Mouse (Mus musculus) spleen, postnatal 36 days (tissue): Measurements from ENCODE around the gene Dctn3.
"Not testable (repeated sequence)": the region's sequence is repeated elsewhere in the genome, so short reads cannot be mapped to it uniquely, and the experiment has no call there.

ENCODE experiments used
- DNase-seq, 2 experiments: peaks; one replicate each; pipeline ENCODE4 v3.0.0; 2022; ENCODE audit warnings: low spot score in 2 of 2, mixed read lengths in 1 of 2

Gene Dctn3

DNA sequence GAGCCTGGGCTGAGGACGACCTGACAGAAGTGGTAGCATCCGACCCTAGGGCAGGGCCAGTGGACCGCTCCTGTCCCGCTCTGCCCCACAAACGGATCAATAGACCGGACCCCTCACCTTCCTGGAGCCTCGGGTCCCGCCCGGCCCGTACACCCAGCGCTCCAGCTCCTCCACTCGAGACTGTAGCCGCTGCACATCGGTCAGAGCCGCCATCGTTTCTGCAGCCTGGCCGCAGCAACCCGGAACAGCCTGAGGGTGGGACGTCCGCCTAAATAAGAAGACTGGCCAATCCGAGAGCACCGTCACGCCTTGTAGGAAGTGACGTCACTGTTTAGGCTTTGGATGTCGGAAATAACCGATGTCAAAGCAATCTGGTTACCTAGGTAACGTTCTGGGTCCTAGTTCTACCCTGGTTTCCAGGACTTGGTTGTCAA is at the start of gene Dctn3:
Gene Dctn3, minus strand, starts transcription at position 253 of the 434 bp plus-strand sequence.
- DNase-seq: peak; percentile 88 to 91

DNA sequence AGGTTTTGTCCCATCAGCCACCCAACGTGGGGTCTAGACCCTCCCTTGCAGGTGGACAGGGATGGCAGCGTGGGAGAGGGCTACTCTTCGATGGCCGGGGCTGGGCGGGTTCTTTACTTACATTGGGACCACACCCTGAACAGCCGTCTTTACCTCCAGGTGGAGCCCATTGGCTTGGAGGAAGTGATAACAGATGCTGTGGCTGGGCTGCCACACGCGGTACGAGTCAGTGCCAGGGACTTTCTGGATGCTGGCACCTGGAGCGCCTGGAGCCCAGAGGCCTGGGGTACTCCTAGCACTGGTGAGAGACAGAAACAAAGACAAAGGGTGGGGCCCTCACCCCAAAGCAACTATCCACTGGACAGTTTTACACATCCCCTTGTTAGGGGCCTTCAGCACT is 44.3 kb upstream of the Dctn3 start:
- DNase-seq: not testable (repeated sequence)

DNA sequence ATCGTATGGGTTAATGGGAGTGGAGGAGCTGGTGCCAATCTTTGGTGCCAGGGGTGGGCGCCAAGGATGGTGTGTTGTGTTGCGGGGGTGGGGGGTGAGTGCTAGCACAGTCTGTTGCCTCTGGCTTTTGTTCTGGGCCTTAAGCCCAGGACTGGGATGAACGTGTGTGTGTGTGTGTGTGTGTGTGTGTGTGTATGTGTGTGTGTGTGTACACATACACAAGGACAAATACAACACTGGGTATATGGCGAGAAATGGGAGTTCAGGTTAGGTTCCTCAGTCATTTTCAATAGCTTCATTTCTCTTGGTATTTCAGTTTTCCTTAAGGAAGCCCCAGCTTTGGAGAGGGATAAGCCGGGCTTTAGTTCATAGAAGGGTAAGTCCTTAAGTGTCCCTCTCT is 40.2 kb upstream of the Dctn3 start:
- not testable (repeated sequence) for DNase-seq

DNA sequence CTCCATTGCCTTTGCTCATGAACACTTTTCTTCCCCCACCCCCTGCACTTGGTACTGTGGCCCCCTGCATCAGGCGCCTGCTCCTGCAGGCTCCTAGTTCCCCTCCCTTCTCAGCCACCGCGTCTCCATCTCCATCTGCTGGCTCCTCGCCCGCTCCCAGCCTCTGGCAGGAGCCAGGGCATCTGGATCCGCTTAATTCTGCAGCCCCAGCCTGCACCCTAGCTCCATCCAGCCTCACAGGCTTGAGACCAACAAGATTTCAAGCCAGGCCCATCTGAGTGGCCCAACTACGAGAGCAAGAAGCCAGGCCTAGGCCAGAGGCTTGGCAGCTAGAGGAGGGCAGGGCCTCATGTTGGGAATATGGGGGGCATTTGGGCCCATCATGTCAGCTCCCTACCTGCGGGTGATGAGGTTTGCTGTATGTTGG is 39.7 kb upstream of the Dctn3 start:
- DNase-seq: not testable (repeated sequence)

DNA sequence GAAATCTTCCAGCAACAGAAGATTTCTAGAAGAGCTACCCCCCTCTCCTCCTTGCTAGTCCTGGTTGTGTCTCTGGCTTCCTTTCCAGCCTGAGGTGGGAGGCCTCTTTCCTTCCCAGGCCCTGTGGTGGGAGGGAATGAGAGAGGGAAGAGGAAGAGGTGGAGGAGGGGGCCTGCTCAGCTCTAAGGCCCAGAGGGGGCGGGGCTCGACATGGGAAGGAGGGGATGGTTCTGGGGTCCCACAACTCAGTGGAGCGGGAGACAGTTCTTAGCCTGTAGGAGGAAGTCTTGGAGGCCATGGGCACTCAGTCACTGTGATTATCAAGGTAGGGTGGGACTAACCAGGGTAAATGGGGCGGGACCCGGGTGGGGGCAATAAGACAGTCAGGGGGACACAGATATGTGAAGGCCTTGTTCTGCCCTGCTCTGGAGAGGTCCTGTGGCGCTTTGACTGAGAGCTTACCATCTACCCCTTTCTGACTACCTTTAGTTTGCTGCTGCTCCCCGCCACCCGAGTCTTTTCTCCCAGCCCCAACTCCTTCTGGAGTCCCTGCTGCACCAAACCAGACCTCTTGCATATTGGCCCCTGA is 39.2 kb upstream of the Dctn3 start:
- no peak for DNase-seq

DNA sequence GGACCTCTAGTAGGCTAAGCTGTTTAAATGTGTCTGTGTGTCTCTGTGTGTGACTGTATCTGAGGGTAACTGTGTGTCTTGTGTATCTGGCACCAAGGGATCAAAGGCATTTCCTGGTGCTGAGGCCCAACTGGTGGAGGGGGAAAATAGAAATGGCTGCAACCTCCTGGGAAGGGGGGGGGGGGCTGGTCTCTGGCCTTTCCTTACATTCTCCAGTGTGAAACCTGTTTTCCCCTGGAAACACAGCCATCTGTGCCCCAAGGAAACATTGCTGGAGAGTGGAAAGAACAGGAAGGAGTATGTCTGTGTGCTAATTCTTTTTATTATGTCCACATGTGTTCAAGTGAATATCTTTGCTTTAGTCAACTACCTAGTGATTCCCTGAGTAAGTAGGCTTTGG is 38.7 kb upstream of the Dctn3 start:
- no peak for DNase-seq

DNA sequence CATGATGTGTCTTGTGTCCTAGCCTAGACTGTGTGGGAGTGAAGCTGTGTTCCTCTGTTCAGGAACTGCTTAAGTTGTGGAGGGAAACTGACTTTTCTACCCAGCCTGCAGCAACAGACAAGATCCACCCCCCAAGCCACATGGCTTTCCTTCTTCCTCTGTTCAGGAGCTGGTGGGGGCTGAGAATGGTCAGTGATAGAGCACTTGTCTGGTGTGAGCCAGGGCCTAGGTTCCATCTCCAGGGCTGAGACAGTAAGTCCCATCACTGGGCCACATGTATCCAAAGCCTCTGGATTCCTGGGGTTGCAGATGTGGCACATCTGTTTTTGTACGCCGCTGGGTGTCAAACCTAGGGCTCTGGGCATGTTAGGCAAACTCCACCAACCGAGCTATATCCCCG is 37.9 kb upstream of the Dctn3 start:
- no peak for DNase-seq

DNA sequence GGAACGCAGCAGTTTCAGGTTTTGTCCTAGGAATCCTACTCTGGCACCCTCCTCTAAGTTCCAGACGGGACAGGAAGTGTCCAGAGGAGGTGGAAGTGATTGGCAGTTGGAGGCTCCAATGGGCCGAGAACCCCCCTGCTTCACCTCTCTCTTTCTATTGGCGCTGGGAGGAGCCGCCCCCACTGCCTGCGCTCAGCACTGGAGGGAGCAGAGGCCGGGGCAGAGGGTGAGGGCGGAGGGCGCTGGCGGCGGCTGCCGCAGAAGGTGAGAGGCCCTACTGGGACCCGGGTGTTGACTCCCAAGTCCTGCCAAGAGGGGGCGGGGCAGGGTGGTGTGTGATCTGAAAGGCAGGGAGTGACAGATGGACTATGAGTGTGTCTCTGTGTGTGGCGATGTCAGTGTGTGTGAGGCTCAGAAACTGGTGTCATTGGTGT is 37.3 kb upstream of the Dctn3 start:
- DNase-seq: peak; percentile 42 to 47

DNA sequence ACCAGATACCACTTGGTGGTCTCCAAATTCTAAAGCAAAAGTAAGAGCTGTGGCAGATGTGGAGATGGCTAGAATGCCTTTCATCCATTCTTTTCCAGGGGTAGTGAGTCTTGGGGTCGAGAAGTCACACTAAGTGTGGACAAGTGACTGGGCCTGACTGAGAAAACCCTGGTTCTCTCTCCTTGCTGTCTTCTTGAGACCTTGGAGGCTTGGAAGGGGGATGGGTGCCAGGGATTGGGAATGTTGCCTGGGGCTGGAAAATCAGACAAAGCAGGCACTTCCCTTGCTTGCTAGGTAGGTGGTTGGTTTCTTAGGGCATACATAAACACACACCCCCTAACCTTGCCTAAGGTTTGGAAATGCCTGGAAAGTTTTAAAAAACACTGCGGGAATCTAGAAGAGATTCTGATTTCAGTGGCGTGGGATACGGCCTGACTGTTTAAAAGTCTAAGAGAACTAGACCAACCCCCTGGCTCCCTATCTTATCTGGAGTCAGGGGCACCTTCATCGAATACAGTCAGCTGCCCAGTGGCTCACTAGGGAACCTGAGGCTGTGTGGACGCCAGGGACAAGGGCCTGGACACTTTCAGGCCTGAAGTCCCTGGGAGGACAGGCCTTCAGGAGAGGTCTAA is 36.8 kb upstream of the Dctn3 start:
- DNase-seq: no peak

DNA sequence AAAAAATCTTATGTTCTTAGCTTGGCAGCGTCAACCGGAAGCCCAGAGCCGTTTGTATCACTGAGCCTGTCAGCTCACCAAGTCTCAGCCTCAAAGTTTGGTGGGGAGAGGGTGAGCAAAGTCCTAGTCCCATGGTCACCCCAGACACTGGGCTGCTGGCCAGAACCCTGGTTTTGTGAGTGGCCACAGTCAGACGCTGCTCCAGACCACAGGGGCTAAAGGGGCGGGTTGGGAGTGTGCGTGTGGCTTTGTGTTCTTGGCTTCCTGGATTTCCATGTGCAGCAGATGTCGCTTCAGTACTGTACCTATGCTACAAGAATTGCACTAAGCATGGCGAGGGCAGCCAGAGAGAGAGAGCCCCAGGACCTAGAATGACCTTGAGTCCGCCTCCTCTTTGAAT is 36.2 kb upstream of the Dctn3 start:
- no peak for DNase-seq

DNA sequence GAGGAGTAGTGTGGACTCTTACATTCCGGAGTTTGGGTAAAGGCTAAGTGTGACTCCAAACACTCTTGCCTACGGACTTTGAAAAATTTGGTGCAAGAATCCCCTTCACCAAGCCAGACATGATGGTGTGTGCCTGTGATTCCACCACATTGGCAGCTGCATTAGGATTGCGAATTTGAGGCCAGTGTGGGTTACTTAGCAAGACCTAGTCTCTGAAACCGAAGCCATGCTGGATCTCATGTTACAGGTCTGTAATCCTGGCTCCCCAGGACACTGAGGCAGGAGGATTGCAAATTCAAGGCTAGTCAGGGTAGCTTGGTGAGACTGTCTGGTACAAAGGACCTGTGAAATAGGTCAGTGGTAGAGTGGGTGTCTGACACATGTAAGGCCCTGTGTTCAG is 35.7 kb upstream of the Dctn3 start:
- DNase-seq: no peak

DNA sequence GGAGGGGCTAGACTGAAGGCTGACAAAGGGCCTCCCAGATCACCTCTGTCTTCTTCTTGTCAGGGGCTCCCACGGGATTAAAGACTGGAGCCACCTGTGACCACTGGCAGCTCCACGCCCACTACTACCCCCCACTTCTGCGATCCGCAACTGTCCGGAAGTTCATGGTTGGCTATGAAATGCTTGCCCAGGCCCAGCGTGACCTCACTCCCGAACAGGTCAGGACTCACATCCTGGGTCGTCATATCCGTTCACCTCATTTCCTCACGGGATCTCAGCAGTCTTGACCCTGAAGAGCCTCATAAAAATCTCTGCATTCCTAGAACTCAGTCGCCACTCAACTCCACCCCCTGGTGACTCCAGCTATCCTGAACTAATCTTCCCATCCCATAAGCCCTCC is 35.1 kb upstream of the Dctn3 start:
- DNase-seq: no peak

DNA sequence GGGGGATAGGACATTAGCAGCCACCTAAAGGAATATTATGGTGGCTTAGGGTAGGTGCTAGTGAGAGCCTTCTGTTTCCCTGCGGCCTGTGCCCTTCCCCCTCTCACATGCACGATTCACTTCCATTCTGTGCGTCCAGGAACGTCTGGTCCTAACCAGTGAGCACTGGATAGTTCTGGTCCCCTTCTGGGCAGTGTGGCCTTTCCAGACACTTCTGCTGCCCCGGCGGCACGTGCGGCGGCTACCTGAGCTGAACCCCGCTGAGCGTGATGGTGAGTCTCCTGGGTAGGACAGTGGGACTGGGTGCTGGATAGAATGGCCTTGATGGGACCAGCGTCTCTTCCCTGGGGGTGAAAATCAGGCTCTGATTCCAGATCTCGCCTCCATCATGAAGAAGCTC is 34.4 kb upstream of the Dctn3 start:
- DNase-seq: no peak

DNA sequence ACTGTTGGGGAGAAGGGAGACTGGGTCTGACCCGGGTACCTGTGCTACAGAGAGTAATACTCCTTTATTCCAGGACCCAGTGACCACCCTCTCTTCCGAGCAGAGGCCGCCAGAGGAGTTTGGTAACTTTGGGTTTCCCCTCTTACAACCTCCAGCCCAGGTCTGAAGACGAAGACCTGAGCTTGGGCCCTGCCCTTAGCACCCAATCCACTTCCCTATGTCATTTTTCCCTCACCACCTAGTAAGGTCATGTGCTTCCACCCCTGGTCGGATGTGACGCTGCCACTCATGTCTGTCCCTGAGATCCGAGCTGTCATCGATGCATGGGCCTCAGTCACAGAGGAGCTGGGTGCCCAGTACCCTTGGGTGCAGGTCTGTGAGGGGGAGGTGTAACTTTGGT is 33.5 kb upstream of the Dctn3 start:
- no peak for DNase-seq

DNA sequence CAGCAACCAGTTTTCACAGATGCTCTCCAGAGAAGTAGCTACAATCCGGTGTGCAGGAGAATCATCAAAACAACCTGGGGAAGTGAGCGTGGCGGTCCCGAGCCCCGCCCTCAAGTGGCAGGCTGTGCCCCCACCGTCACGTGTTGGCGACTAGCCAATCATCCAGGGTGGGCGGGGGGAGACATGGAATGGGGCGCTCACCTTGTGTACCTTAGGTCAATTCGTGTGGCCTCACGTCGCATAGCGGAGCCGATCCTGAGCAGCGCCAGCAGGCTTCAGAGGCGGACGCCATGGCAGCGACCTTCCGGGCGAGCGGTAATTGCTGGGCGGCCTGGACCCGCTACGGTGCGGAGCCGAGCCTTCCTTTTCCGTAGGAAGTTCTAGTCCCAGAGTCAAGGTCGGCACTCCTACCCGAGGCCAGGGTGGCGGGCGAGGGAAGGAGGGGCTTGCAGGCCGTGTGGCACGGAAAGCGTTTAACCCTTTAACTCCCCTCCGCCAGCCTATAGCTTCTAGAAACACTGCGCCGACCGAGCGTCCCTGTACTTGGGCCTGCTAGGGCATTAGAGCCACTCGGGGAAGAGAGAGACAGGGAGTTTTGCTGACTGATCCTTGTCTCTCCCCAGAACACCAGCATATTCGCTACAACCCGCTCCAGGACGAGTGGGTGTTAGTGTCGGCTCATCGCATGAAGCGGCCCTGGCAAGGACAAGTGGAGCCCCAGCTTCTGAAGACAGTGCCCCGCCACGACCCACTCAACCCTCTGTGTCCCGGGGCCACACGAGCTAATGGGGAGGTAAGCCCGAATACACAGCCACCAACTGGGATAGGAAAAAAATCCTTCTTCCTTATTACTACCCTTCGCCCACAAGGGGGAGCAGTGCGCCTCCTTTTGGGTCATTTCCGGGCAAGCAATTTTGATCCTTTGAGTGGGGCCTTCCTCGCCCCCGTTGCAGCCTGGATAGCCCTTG is 32.7 kb upstream of the Dctn3 start, which contains the start of gene Sigmar1:
Gene Sigmar1, minus strand, starts transcription at position 820 of the 968 bp plus-strand sequence.
- peak; percentile 90 to 92 for DNase-seq

DNA sequence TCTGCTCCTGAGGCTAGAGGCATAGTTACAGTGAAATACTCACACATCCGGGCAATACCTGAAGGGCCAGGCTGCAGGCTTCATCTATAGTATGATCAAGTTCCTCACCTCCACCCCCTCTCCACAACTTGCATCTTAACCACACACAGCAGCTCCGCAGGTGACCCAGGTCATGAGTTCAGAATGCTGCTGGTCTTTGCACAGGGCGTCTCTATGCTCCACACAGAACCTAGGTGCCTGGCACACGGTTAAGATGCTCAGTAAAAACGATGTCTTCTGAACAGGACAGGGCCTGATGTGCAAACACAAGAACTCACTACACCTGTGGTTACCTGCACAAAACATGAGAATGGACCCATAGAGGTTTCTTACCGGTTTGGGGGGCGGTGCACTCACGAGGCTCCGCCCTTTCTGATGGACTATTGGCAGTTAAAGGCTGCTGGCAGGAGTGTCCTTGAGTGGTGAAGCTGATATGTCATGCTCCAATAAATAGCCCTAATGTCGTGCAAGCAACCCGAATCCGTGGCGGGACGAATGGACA is 31.9 kb upstream of the Dctn3 start, which contains the start of gene Galt:
Gene Galt, plus strand, starts transcription at position 432 of the 541 bp plus-strand sequence.
- DNase-seq: no peak

DNA sequence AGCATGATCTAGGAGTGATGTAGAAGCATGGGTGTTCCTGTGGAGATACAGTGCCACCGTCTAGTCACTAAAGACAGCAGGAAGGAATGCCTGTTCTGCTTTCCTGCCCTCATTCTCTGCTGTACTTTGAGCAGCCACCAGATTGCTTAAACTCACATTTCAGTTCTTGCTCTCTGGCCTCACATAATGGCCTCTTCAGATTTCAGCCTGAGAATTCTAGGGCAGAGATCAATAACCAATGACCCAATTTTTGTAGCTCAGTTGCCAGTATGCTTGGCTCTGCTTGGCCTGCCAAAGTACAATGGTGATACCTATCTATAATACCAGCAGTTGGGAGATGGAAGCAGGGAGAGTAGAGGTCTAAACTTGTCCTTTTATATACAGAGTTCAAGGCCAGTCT is 22.1 kb upstream of the Dctn3 start:
- no peak for DNase-seq

DNA sequence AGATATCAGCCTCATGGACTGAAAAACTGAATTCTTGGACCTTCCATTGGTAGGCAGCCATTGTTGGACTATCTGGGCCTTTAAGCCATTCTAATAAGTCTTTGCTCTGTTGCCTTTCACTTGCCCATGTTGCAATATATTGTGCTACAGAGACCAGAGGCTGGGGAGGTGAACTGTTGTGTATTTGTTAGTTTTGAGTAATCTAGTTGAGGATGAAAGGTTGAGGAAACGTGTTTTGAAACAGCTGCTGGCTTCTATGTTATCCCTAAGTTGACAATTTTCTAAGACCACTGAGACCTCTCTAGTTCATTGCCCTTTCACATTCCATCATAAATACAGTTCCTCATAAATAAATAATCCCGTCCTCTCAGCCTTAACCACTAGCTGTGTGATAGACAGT is 21.2 kb upstream of the Dctn3 start:
- DNase-seq: no peak

DNA sequence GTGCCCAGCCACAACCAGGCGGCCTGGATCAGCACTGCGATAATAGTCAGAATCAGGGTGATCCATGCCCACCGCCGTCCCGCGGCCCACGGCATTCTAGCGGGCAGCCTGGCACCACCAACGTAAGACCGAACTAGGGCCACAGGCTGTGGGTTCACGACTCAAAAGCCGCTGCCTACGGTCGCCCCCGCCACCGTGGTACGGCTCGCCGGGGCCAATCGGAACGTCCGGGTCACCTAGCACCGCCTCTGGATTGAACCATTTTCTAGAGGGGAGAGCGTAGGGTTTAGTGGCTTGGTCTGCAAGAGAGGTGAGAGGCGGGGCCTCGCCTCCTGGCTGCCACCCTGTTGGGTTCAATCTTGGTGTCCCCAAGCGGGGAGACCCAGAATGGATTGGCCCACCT is 18.2 kb upstream of the Dctn3 start:
- peak; percentile 95 to 96 for DNase-seq

DNA sequence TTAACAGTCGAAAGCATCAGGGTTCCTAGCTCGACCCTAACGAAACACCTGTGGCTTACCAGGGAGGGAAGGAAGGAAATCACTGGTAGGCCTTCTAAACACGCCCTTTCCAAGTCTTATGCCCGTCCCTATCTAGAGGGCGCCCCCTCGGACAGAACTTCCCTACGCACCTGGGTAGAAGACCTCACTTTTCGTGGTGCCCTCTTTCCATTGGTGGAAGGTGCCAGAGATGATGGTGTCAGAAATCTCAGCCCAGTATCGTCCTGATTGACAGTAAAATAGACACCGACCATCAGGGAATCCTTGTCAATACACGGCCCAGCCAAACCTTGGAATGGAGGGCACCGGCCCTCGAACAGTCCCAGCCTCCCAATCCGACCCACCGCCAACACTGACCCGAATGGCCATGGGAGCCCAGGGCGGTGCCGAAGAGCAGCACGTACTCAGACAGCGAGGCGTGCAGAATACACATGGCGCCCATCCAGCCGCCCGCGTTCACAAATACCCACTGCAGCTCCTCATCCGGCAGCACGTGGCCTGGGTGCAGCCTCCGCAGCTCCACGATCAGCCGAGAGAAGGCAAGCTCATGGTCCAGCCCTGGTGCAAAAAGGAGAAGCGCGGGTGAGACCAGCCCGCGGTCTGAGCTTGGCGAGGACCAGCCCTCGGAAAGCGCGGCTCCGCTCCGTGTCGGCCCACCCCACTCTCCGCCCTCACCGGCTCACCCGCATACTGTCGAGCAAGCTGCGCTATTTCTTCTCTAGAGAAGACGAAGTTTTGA is 17.6 kb upstream of the Dctn3 start:
- DNase-seq: peak; percentile 41 to 64

DNA sequence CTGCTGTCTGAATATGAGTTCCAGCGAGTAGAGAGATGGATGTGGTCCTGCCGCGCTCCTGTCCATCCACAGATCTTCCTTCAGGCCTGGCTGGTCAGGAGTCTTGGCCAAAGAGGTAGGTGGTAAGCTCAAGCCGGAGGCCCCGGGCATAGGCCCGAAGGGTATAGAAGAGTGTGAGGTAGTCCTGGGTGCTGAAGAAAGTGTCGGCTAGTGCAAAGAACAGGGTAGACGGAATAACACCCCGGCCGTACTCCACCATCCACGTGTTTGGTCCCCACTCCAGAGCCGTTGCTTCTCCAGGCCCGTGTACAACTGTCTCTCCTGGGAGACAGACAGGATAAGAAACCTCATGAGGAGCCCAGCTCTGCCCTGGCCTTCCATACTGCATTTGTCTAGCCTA is 16.3 kb upstream of the Dctn3 start:
- DNase-seq: no peak
